Mouse (Mus musculus) forebrain, postnatal 0 days (tissue): ENCODE measurements around the gene Arid5b. TPM values are rescaled to one million over a fixed set of nuclear protein-coding genes. Genes with fewer than 3 reads are reported as not detected.

ENCODE experiments used
- ATAC-seq: fragments of 200-750 bp; cut with Nextera tagmentation; 2 replicates; pipeline ENCODE4 v1.8.0; 2017; ENCODE audit warnings: mild to moderate bottlenecking, moderate library complexity
- DNase-seq: peaks from one replicate; pipeline ENCODE4 v3.0.0-alpha.2; 2015
- H3K27ac ChIP-seq: fragments of 300-500 bp; sonication (generic); 2 replicates; pipeline ENCODE4 v1.5.1; 2014; ENCODE audit warnings: low read depth, mild to moderate bottlenecking, antibody characterized with exemption, low read length, moderate library complexity, mixed read lengths
- H3K27me3 ChIP-seq: fragments of 300-500 bp; sonication (generic); 2 replicates; pipeline ENCODE4 v1.6.1; 2014; ENCODE audit warnings: mild to moderate bottlenecking, low read length, mixed read lengths; ENCODE audit not compliant: insufficient read depth
- H3K36me3 ChIP-seq: fragments of 300-500 bp; sonication (generic); 2 replicates; pipeline ENCODE4 v1.6.1; 2014; ENCODE audit warnings: mild to moderate bottlenecking, moderate library complexity; ENCODE audit not compliant: insufficient read depth
- H3K4me1 ChIP-seq: fragments of 300-500 bp; sonication (generic); 2 replicates; pipeline ENCODE4 v1.6.1; 2014; ENCODE audit warnings: antibody characterized with exemption; ENCODE audit not compliant: insufficient read depth
- H3K4me2 ChIP-seq: fragments of 300-500 bp; sonication (generic); 2 replicates; pipeline ENCODE4 v1.6.1; 2014; ENCODE audit warnings: low read depth, mild to moderate bottlenecking, moderate library complexity
- H3K4me3 ChIP-seq: fragments of 300-500 bp; sonication (generic); 2 replicates; pipeline ENCODE4 v1.5.1; 2014; ENCODE audit warnings: low read depth, low read length, mixed read lengths
- H3K9ac ChIP-seq: fragments of 300-500 bp; sonication (generic); 2 replicates; pipeline ENCODE4 v1.6.1; 2014; ENCODE audit warnings: mild to moderate bottlenecking
- H3K9me3 ChIP-seq: fragments of 300-500 bp; sonication (generic); 2 replicates; pipeline ENCODE4 v1.6.1; 2016; ENCODE audit warnings: low read length
- CTCF ChIP-seq: sonication (generic); IDR thresholded peaks from 2 replicates; pipeline ENCODE4 v1.5.1; 2016; ENCODE audit warnings: antibody characterized with exemption, control low read depth, low read depth
- WGBS: fragments of 180-500 bp; shearing (Covaris S2); extraction: QIAGEN DNeasy Blood & Tissue Kit; methylation state at CpG from one replicate; pipeline ENCODE4 v1.1.7; 2014; 5-methylcytosine and 5-hydroxymethylcytosine counted together
- polyA plus RNA-seq: library from polyadenylated mRNA; unstranded; fragments of >200 nt; fragmentation: Nextera tagmentation; extraction: Ambion mirVana; gene quantifications from 2 replicates; pipeline ENCODE4 v1.2.1, GENCODE M21; 2015
- total RNA-seq: library from RNA; depleted of rRNA; stranded (reverse); fragments of >200 nt; gene quantifications from 2 replicates; pipeline ENCODE4 v1.2.3, GENCODE M21; 2014; rRNA removed

The Arid5b gene
- total RNA-seq (13.7 and 14.3 TPM in 2 replicates), polyA plus RNA-seq (8.6 and 14.5 TPM in 2 replicates)

DNA sequence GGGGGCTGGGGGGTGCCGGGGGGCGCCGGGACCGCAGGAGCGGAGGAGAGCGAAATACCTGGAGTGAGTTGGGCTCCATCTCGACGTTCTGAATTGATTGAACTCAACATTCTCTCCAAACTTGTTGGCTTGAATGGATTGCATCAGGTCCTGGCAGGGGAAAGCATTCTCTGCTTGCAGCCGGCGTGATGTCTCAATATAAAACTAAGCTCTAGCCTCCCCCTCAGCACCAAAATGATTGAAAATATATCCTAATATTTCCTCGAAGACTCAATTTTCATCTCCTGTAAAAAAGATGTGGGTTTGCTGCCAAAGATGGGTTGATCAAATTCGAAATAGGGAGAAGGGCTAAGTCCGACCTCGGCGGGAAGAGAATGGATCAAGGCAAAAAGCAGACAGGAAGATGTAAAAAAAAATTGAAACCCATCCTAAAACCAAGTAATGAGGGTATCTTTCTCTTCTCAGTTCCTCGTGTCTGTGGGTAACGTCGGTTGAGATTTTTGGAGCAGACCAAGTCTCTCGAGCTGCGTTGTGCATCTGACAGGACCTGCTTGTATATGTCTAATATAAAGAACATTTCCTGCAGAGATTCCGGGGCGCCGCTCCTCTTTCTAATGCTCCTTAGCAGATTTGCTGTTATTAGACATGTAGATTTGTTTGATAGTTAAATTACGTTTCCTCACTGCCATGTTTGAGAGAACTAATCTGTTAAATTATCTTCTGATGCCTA, at the start of gene Arid5b:
Gene Arid5b, minus strand, starts transcription at position 109 of the 730 bp plus-strand sequence.
- Histone ChIP-seq H3K27ac (peak within 1 kb of the TSS; percentile 87), H3K4me3 (peak within 1 kb of the TSS; percentile 56), H3K36me3 (no peaks in the 10 kb centered on the region), H3K4me2 (peak within 1 kb of the TSS; percentile 88), H3K27me3 (no peaks in the 10 kb centered on the region), H3K4me1 (peaks cover 9% of the 10 kb centered on the region), H3K9ac (peak within 1 kb of the TSS; percentile 71), H3K9me3 (no peaks in the 10 kb centered on the region)
- ATAC-seq (no peak), DNase-seq (peak; percentile 88)
- 1% methylated on average over 24 of the region's 24 CpGs for WGBS
- no peak for TF ChIP-seq CTCF

DNA sequence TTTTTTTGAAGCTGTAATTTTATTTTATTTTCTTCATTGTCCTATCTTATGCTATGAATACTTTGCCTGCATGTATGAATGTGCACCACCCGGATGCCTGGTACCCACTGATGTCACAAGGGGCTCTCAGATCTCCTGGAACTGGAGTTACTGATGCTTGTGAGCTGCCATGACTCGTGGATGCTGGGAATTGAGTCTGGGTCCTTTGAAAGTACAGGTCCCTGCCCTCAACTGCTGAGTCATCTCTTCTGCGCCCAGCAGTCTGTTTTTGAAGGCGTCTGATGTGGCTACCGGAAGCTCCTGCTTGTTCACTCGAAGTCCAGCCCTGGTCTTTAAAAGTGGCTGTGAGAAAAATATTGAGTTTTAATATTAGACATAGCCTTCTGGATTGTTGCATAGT, 46.8 kb upstream of the Arid5b start:
- TF ChIP-seq CTCF, result no peak
- ATAC-seq (no peak), DNase-seq (no peak)
- H3K4me2 ChIP-seq, result no peak overlapping the region
- no peaks in the 10 kb centered on the region for H3K4me1 ChIP-seq
- WGBS, result 84% methylated on average over 6 of the region's 6 CpGs
- H3K27ac ChIP-seq, result no peak overlapping the region
- H3K27me3 ChIP-seq, result no peaks in the 10 kb centered on the region
- H3K36me3 ChIP-seq, result no peaks in the 10 kb centered on the region
- no peaks in the 10 kb centered on the region for H3K9me3 ChIP-seq
- no peak overlapping the region for H3K9ac ChIP-seq
- no peak overlapping the region for H3K4me3 ChIP-seq

GRCm38 (mm10) chr10:68324061-68324460, 45.5 kb upstream of the Arid5b start:
- peak overlapping the region; percentile 15; the same call in 1 of the 2 replicates for H3K4me2 ChIP-seq
- TF ChIP-seq CTCF, result no peak
- H3K27ac ChIP-seq, result no peak overlapping the region
- DNase-seq (peak; percentile 34), ATAC-seq (no peak; the same call in 1 of the 2 replicates)
- H3K9ac ChIP-seq, result no peak overlapping the region
- no peaks in the 10 kb centered on the region for H3K9me3 ChIP-seq
- WGBS, result 58% methylated on average over 11 of the region's 11 CpGs
- no peak overlapping the region for H3K4me3 ChIP-seq
- no peaks in the 10 kb centered on the region for H3K36me3 ChIP-seq
- no peaks in the 10 kb centered on the region for H3K4me1 ChIP-seq
- no peaks in the 10 kb centered on the region for H3K27me3 ChIP-seq

DNA sequence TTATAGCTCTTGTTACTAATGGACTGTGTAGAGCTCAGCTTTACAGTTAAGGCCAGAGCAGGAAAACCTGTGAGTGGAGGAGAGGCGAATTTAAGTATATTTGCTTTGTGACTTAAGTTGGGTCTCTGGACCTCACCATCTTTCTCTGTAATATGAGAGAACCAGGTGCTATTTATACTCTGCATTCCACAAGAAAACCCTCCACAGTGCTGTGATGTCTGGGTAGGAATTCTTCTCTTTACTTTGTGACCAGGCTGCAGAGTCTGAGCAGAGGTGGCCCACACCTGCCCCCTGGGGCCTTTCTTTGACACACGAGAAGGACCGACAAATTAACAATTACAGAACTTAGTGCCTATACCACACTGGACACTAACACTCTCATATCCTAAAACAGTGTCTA, 44.6 kb upstream of the Arid5b start:
- Histone ChIP-seq H3K4me1 (no peaks in the 10 kb centered on the region), H3K27me3 (no peaks in the 10 kb centered on the region), H3K9me3 (no peaks in the 10 kb centered on the region), H3K27ac (no peak overlapping the region), H3K9ac (no peak overlapping the region), H3K4me3 (no peak overlapping the region), H3K36me3 (no peaks in the 10 kb centered on the region), H3K4me2 (no peak overlapping the region)
- DNase-seq (no peak), ATAC-seq (no peak)
- WGBS, result 89% methylated on average over 3 of the region's 3 CpGs
- no peak for TF ChIP-seq CTCF

DNA sequence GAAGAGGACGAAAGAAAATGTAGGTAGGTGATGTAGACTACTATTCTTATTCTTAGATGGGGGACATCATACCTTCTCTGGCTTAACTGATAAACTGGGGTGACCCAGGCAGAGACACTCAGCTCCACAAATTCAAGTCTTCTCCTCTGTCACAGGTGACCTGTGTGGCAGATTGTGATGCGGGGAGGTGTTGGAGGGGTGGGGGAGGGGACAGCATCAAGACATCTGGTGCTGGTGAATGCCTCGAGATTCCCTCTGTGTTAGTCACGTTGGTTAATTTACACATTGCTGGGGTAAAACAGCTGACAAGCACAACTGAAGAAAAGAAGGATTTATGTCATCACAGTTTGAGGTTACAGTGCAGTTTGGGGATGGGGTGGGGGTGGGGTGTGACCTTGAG, 42.4 kb upstream of the Arid5b start:
- Histone ChIP-seq H3K36me3 (no peaks in the 10 kb centered on the region), H3K4me2 (no peak overlapping the region), H3K4me1 (no peaks in the 10 kb centered on the region), H3K27me3 (no peaks in the 10 kb centered on the region), H3K9me3 (no peaks in the 10 kb centered on the region), H3K4me3 (no peak overlapping the region), H3K27ac (no peak overlapping the region), H3K9ac (no peak overlapping the region)
- ATAC-seq (no peak), DNase-seq (no peak)
- 78% methylated on average over 4 of the region's 4 CpGs for WGBS
- TF ChIP-seq CTCF, result no peak

DNA sequence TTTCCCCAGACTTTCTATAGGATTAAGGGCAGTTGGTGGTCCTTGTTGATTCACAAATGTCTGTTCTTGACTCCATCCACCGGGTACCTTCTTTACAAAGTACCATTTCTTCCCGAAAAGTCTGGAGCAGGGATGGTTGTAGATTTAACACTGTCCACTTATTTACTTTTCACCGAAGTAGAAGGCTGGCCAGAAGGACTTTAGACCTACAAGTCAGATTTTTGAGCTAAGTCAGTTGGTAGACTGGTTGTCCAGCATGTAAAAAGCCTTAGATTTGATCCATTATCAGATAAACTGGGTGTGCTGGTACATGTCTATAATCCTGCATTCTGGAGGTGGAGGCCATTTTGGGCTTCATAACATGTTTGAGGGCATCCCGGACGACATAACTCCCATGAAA, 42.0 kb upstream of the Arid5b start:
- DNase-seq, result no peak
- no peaks in the 10 kb centered on the region for H3K9me3 ChIP-seq
- WGBS, result 95% methylated on average over 5 of the region's 5 CpGs
- no peak overlapping the region for H3K4me2 ChIP-seq
- H3K4me1 ChIP-seq, result no peaks in the 10 kb centered on the region
- H3K27ac ChIP-seq, result no peak overlapping the region
- no peak overlapping the region for H3K9ac ChIP-seq
- H3K36me3 ChIP-seq, result no peaks in the 10 kb centered on the region
- no peaks in the 10 kb centered on the region for H3K27me3 ChIP-seq
- no peak for ATAC-seq
- H3K4me3 ChIP-seq, result no peak overlapping the region
- no peak for TF ChIP-seq CTCF

- H3K27ac ChIP-seq, result no peak overlapping the region
- DNase-seq (no peak), ATAC-seq (no peak)
- no peaks in the 10 kb centered on the region for H3K4me1 ChIP-seq
- no peaks in the 10 kb centered on the region for H3K36me3 ChIP-seq
- no peaks in the 10 kb centered on the region for H3K27me3 ChIP-seq
- H3K9me3 ChIP-seq, result no peaks in the 10 kb centered on the region
- WGBS, result 60% methylated on average over 6 of the region's 6 CpGs
- H3K4me2 ChIP-seq, result no peak overlapping the region
- no peak for TF ChIP-seq CTCF
- no peak overlapping the region for H3K4me3 ChIP-seq
- H3K9ac ChIP-seq, result no peak overlapping the region
Observed at GRCm38 (mm10) chr10:68319438-68319837, 40.9 kb upstream of the Arid5b start.
